Mouse (Mus musculus): ENCODE measurements around the gene a.
A peak's percentile ranks its signal among the peaks of the same experiment; 100 is the strongest.
"Not testable (repeated sequence)": the region's sequence is repeated elsewhere in the genome, so short reads cannot be mapped to it uniquely, and the experiment has no call there.

Gene a

DNA sequence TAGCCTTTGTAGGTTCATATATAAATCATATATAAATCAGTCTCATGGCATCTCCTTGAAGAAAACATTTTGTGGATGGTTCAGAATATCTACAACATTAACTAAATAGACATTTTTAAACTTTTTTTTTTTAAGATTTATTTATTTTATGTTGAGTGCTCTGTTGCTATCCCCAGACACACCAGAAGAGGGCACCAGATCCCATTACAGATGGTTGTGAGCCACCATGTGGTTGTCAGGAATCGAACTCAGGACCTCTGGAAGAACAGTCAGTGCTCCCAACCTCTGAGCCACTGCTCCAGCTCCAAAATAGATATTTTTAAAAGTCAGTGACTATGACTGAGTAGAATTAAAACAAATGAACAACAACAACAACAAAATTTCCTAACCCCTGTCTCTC, 195.4 kb downstream of the a start:
- DNase-seq (ENCODE audit: low spot score in 2 of 2) = no peak

DNA sequence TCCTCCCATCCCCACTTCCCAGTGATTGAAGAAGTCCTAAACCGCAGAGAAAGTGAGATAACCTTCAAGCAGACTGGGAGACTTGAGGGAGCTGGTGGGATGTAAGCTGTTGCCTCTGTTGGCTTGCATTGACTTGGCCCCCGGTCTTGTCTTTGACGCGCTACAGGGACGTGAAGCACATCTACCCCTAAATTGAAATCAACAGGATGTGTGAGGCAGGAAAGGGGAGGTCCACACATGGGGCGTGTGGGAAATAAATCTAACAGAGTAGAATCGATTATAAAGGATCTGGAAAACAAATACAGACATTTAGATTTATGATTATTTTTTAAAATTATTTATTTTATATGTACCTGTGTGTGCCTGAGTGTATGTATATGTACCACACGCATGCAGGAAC, 200.2 kb downstream of the a start:
- no peak for DNase-seq (ENCODE audit: low spot score in 2 of 2)

DNA sequence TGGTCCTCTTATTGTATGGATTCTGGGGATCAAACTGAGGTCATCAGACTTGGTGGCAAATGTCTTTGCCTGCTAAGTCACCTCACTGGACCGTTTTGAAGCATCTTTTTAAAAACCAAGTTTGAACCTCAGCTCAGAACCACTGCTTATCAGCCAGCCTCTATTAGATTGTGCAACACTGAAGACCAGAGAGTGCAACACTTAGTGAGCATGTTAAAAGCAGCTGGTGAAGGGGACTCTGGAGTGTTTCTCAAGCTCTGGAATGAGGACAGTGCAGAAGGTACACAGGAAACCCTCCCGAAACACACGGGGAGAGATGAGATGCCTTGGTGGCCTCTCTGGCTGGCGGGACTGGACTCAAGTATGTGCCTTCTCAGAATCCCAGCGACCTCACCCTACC, 200.9 kb downstream of the a start:
- DNase-seq (ENCODE audit: low spot score in 2 of 2) = no peak

DNA sequence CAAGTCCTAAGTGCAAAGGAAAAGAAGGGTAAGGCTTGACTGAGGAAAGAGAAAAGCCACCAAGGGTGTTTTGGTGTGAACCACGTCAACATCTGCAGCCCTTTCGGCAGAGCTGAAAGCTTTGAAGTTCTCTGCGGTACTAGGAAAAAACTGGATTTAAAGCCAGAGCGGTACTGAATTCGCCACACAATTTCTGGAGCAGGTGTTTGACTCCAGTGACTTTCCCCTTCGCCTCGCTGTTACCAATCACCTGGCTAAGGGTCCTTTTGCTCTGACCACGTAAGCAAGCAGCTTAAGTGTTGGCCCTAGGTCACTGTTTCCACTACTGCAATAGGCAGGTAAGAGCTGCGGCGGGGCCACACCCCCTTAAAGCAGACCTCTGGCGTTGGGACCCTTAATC, 214.3 kb downstream of the a start:
- DNase-seq (ENCODE audit: low spot score in 2 of 2) = no peak

DNA sequence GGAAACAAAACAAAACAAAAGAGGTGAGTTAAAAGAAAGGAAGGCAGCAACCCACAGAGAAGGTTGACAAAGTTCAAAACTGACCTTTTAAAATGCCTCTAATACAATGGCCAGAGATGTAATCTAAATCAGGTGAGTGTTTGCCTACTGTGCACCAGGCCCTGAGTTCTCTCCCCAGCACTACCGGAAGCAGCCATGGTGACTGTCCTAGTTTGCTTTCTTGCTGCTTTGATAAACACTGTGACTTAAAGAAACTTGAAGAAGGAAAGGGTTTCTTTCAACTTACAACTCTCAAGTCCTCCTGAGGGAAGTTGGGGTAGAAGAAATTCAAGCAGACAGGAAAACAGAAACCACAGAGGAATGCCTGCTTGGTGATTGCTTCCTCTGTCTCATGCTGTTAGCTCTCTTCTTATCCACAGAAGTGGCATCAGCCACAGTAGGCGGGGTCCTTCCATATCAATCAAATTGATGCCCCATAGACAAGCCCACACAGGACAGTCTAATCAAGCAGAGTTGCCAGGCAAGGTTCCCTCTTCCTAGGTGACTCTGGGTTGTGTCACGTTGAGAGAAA, 220.0 kb downstream of the a start:
- no peak for DNase-seq (ENCODE audit: low spot score in 2 of 2)

DNA sequence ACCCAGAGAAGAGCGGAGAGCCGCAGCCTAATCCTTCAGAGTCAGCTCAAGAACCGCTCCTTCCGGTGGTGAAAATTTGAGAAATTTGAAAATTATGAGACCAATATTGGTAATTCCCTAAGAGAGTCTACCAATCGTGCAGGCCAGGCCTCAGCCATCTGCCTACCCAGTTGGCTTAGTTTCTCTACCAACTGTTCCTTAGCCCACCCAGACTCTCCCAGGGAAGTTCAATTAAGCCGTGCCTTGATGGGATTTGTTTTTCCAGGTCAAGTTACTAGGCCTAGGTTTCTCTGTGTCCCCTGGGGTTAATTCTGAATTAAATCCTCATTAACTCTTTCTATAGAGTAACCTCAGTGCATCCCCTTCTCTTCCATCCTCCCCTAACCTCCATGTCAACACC, 221.8 kb downstream of the a start:
- no peak for DNase-seq (ENCODE audit: low spot score in 2 of 2)

DNA sequence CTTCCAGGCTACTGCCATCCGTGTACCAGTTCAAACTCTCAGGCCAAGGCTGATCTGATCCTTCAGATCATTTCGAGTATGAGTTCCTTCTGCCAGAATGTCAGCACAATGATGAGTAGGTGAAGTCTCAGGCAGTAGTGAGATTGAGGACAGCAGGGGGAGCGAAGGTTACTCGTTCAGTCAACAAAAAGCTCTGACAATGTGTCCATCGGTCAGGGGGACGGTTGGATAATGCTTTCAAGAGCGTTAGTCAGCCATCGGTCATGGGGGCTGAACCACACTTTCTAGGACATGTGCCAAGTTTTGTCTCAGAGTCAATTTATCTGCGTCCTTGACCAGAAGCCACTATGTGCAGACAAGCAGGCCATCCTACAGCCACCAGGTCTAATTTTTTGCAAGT, 225.5 kb downstream of the a start:
- not testable (repeated sequence) for DNase-seq (ENCODE audit: low spot score in 2 of 2)

DNA sequence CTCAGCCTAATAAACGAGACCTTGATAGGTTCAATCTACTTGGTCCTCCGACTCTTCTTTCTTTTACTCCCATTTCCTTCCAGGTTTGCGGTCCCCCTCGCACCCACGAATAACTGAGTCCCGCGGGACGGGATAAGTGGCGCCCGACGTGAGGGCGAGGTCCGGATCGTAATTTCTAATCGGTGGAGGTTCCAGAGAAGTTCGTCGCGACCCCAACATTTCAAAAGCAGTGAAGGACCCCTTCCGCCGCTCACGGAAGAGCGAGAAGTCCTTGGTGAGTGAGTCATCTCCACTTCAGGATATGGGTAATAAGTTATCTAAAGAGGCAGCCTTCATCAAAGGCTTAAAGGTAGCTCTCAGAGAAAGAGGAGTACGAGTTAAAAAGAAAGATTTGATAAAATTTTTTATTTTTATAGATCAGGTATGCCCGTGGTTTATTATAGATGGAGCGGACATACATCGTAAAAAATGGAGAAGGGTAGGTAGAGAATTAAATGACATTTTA, 227.1 kb downstream of the a start, which contains the start of gene Gm14226:
Gene Gm14226, plus strand, starts transcription at position 16 of the 505 bp plus-strand sequence.
- not testable (repeated sequence) for DNase-seq (ENCODE audit: low spot score in 2 of 2)

DNA sequence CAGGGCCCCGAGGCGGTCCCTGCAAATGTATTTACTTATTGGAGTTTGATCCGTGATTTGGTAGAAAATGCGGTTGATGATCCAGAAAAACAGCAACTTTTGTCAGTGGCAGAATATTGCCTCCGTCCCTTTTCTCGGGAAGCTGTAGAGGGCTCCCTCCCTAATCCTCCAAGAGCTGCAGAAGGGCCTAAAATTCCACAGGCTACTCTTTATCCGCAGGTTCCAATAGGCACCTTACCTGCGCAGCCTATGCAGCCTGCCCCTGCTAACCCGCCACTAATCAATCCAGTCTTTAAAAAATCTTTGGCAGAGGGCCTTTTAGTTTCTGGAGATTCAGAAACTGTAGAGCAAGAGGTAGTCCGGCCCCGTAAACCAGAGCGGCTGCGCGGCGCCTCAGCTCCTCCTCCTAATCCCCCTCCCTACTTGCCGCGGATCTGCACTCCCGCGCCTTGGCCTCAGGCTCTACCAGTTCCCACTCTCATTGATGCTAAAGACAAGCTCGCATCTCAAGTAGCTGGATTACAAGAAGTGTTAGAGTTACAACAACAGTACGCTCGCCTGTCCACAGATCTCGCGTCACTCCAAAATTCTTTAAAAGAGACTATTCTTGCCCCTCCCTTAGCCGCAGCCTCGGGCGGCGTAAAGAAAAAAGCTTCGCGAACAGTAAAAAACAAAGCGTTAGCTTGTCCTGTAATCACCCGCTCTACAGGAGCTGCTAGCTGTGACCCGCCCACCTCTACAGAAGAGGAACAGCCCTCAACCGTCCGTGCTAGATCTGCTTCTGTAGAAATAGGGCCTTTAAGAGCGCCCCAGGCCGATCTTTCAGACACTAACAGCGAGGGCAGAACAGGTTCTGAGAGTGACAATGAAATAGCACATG, 227.8 kb downstream of the a start:
- peak in 1 of 2 experiments; percentile 43 for DNase-seq (ENCODE audit: low spot score in 2 of 2)

DNA sequence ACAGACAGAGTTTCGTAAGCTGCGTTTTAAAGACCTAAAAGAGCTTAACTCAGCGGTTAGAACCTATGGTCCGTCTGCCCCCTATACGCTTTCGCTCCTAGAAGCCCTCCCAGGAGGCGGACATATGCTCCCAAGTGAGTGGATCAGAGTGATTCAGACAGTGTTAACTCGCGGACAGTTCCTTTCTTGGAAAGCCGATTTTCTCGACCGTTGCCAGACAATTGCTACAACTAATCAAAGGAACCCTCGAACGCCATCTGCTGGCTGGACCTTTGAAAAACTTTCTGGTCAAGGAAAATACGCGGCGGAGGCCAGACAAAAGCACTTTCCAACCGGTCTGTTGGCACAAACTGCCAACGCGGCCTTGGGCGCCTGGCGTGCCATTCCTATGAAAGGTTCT, 228.5 kb downstream of the a start:
- peak; percentile 25 to 92 for DNase-seq (ENCODE audit: low spot score in 2 of 2)

DNA sequence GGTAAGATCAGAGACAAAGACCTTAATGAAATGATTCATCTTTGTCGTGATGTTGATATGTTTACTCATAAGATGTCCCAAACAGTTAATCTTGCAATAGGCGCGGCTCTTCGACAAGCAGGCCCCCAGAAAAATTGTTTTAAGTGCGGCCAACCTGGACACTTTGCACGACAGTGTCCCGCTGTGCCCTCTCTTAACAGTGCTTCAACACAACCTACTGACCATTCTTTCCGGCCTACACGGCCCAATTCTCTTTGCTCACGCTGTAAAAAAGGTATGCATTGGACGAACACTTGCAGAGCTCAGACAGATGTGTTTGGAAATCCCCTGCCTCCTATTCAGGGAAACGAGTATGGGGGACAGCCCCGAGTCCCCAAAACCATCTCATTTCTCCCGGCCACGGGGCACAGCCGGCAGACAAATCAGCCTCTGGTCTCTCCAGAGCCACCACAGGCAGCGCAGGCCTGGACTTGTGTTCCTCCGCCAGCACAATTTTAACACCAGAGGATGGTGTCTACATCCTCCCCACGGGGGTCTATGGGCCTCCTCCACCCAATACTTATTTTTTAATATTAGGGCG, 229.1 kb downstream of the a start:
- DNase-seq (ENCODE audit: low spot score in 2 of 2) = not testable (repeated sequence)

DNA sequence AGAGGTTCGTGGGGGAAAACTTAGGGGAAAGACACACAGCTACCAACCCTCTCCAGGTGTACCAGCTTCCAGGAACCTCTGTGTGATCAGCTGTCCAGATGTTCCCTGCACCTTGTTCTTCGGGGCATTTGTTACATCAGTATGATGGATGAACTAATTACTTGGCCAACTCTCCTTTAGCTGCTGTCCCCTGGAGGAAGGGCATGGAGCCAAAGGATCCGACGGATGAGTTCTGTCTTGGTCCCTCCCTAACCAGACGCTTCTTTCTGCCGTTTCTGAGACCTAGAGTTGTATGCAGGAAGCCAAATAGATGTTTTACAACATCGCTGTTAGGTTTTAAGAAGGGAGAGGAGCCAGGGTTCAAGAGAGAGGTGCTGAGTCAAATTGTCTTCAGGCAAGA, 239.6 kb downstream of the a start:
- DNase-seq (ENCODE audit: low spot score in 2 of 2) = no peak

DNA sequence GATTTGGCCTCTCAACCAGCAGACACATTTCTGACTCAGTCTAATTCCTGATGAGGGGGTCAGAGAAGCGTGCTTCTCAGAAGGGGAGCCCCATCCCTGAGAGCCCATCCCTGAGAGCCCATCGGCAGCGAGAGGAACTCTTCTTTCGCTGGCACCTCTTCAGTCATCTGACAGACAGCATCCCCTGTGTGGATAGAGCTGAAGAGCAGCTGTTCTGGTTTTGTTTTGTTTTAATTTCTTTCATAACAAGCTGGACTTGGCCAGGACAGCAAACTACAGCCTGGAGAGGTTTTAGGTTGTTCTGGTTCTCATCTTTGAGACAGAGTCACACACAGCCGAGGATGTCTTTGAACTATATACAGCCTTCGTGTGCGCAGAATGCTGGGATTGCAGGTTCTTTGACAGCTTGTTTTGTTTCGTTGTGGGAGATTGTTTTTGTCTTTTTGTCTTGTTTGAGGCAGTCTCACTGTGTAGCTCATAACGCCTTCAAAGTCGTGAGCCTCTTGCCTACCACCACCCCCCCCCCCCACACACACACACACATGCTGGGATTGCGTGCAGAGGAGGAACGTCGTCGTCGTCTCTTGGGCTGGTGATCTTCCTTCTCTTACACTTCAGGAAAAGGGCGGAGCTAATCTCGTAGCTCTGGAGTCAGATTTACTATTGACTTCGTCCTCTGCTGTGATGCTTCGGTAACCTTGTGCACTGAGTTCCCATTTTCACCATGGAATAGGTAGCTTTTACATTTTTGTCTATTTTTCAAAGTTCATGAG, 241.9 kb downstream of the a start:
- DNase-seq (ENCODE audit: low spot score in 2 of 2) = no peak

DNA sequence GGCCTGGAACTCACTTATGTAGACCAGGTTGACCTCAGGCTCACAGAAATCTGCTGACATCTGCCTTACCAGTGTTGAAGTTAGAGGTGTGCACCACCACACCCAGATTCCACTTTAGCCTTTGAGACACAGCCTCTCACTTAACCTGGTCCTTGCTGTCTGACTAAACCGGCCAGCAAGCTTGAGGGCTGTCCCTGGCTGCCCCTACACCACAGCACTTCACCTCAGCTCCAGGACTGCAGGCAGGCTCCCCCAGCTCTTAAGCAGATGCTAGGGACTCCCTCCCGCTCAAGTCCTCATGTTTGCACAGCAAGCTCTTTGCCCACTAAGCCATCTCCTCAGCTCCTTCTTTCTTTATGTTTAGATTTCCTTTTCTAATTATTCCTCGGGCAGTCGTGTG, 248.8 kb downstream of the a start:
- no peak for DNase-seq (ENCODE audit: low spot score in 2 of 2)

DNA sequence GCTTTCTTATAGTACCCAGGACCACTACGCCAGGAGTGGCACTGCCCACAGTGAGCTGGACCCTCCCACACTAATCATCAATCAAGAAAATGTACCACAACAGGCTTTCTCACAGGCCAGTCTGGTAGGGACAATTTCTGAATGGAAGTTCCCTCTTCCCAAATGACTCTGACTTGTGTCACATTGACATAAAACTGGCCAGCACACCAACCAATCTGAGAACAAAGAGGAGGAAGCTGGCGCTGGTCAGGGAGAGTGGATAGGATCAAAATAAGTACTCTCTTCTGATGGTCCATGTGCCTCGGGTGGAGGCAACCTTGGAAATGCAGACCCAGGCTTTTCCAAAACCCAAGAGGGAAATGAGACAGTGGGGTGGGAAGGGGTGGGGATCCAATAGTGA, 253.3 kb downstream of the a start:
- no peak for DNase-seq (ENCODE audit: low spot score in 2 of 2)

DNA sequence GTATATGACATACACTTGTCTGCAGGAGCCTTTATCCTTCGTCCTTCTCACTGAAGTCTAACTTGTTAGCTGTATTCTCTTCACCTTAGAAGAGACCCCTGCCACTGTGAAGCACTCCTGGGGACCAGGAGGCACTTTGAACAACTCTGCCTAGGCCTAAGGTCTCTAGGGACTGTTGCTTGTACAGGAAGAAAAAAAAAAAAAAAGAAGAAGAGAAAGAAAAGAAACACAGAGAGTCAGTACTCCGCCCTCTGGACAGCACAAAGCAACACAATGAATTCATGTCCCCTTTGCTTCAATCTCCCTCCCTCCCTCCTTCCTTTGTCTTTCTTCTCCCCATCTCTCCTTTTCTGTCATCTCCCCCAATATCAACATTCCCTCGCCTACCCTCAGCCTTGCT, 253.9 kb downstream of the a start:
- no peak for DNase-seq (ENCODE audit: low spot score in 2 of 2)

DNA sequence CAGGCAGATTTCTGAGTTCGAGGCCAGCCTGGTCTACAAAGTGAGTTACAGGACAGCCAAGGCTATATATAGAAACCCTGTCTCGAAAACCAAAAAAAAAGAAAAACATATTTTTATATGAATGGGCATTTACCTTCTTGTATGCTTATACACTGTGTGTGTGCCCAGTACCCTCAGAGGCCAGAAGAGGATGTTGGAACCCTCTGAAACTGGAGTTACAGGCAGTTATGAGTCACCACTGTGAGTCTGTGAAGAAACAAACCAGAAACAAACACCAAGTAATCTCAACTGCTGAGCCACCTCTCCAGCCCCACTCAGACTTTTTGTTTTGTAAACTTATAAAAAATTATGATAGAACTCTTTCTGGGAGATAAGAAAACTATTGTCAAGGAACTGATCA, 255.6 kb downstream of the a start:
- DNase-seq (ENCODE audit: low spot score in 2 of 2) = no peak

DNA sequence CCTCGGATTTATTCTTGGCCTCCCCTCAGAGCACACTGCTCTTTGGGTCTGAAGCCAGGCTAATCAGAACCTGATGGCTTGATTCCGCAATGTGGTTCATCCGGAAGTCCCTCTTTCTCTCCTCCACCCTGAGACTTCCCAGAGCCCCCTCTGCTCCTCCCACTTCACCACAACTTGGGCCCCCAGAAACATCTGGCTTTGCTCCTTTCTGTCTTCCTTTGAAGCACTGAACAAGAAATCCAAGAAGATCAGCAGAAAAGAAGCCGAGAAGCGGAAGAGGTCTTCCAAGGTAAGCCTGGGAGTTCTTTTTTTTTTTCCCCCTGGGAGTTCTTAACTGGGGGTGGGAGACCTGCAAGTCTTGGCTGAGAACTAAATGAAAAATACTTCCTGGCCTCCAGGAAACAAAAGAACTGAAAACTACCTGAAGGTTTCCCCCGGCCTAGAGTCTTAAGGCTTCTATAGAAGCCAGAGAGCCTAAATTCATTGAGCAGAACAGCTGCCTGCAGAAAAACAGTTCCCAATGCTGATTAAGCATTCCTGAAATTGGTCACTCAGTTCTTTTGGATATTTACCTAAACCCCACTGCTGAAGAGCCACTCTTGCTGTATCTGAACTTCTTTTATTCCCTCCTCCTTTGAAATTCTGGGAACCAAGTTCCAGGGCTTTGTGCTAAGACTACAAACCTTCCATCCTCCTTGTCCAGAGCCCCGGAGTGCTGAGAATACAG, 256.4 kb downstream of the a start:
- DNase-seq (ENCODE audit: low spot score in 2 of 2) = no peak

DNA sequence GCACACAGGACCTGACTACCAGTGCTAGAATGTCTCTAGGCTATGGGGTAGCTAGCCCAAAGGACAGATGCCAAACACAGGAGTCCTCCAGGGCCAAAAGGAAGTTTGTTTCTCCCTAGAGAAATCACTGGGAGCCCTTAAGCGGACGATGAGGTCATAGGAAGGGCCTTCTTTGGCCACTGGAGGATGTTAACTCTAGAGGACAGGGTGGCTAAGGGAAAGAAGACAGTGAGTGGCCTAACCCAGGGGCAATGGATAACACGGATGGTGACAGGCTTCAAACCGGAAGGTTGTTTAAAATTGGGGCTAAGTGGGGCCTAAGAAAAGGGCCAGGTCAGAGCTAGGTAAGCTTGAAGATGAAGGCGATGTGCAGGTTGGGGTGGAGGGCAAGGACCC, 258.9 kb downstream of the a start:
- no peak for DNase-seq (ENCODE audit: low spot score in 2 of 2)

DNA sequence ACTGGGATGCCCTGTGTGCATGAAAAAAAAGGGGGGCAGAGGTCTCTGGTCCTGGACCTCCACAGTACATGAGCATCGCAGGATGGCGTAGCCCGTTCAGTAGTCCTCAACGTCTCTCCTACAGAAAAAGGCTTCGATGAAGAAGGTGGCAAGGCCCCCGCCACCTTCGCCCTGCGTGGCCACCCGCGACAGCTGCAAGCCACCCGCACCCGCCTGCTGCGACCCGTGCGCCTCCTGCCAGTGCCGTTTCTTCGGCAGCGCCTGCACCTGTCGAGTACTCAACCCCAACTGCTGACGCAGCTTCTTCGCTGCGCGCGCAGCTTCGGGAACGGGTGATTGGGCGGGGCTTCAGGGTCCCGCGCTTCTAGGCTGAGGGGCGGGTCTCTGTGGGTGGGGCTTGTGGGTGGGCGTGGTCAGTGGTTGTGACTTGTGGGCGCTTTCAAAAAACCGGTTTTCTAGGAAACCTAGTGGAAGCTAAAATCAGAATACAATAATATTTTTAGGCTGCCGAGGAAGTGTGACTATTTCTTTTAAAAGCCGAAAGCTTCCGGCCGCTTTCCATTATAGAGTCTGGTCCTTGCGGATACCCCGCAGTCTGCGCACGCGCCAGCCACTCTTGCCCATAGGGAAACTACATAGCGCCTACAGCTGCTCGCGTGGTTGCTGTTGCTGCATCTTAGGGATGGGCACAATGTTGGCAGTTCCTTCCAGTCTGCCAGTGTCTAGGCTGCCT, 259.5 kb downstream of the a start:
- DNase-seq (ENCODE audit: low spot score in 2 of 2) = peak; percentile 60 to 91
